Mouse (Mus musculus) CH12.LX (cell line): ENCODE measurements around the gene Lrrc4b. TPM values are rescaled to one million over a fixed set of nuclear protein-coding genes. Genes with fewer than 3 reads are reported as not detected.

ENCODE experiments used
- DNase-seq: peaks from one replicate; pipeline ENCODE4 v3.0.0-alpha.2; 2013; ENCODE audit errors: extremely low read depth
- H3K27ac ChIP-seq: 2 replicates; pipeline ENCODE4 v1.5.1; 2012; ENCODE audit warnings: low read depth, mild to moderate bottlenecking, control low read depth, moderate library complexity; ENCODE audit not compliant: insufficient read depth
- H3K27me3 ChIP-seq: replicated peaks from 2 replicates; pipeline ENCODE3; 2012; ENCODE audit warnings: inconsistent platforms
- H3K36me3 ChIP-seq, 2 experiments: replicated peaks in 1 of 2; 2 replicates each; pipeline versions ENCODE3 to v1.6.1; 2012; ENCODE audit warnings: inconsistent platforms in 1 of 2, low read length in 1 of 2, mild to moderate bottlenecking in 1 of 2, mixed read lengths in 1 of 2, moderate library complexity in 1 of 2; ENCODE audit not compliant: control insufficient read depth in 1 of 2, insufficient read depth in 1 of 2
- H3K4me1 ChIP-seq, 2 experiments: 2 replicates each; pipeline ENCODE4 v1.6.1; 2012; ENCODE audit warnings: inconsistent platforms in 1 of 2, moderate library complexity in 1 of 2; ENCODE audit not compliant: insufficient read depth in 2 of 2, control insufficient read depth in 1 of 2
- H3K4me2 ChIP-seq: 2 replicates; pipeline ENCODE4 v1.6.1; 2012; ENCODE audit warnings: low read depth, mild to moderate bottlenecking, control low read depth; ENCODE audit not compliant: poor library complexity, insufficient read depth, severe bottlenecking
- H3K4me3 ChIP-seq, 3 experiments: fragments of 150-350 bp in 1 of 3; sonication (generic) in 1 of 3; replicated peaks in 1 of 3; 2 replicates each; pipeline versions ENCODE3 to v1.5.1; 2011 to 2012; ENCODE audit warnings: low read depth in 2 of 3, low read length in 2 of 3, mild to moderate bottlenecking in 2 of 3, moderate library complexity in 2 of 3, control low read depth in 1 of 3, improper control_type of control experiment in 1 of 3, inconsistent platforms in 1 of 3, mixed read lengths in 1 of 3; ENCODE audit not compliant: poor library complexity in 1 of 3
- H3K79me2 ChIP-seq: replicated peaks from 2 replicates; pipeline ENCODE4 v1.6.1; 2012; ENCODE audit warnings: mild to moderate bottlenecking, moderate library complexity; ENCODE audit not compliant: control insufficient read depth, poor library complexity, insufficient read depth, severe bottlenecking; ENCODE audit errors: extremely low read depth
- H3K9ac ChIP-seq: 2 replicates; pipeline ENCODE4 v1.6.1; 2012; ENCODE audit warnings: low read depth, mild to moderate bottlenecking, control low read depth, moderate library complexity; ENCODE audit not compliant: insufficient read depth
- H3K9me3 ChIP-seq: replicated peaks from 2 replicates; pipeline ENCODE3; 2012; ENCODE audit warnings: low read length, inconsistent platforms, mixed read lengths
- CTCF ChIP-seq, 2 experiments: IDR thresholded peaks in 1 of 2; conservative IDR thresholded peaks in 1 of 2; 2 replicates each; pipeline ENCODE4 v1.5.1; 2011 to 2012; ENCODE audit warnings: low read depth in 2 of 2, low read length in 2 of 2, improper control_type of control experiment in 1 of 2, inconsistent platforms in 1 of 2, mild to moderate bottlenecking in 1 of 2, moderate library complexity in 1 of 2
- E2F4 ChIP-seq: IDR thresholded peaks from 2 replicates; pipeline ENCODE4 v1.6.1; 2011; ENCODE audit warnings: low read depth, low read length, improper control_type of control experiment; ENCODE audit not compliant: insufficient replicate concordance
- ELF1 ChIP-seq: IDR thresholded peaks from 2 replicates; pipeline ENCODE4 v1.6.1; 2014; ENCODE audit warnings: low read depth, mild to moderate bottlenecking, inconsistent platforms, low read length, improper control_type of control experiment
- EP300 ChIP-seq: IDR thresholded peaks from 2 replicates; pipeline ENCODE4 v1.6.1; 2011; ENCODE audit warnings: low read length, improper control_type of control experiment
- ETS1 ChIP-seq: conservative IDR thresholded peaks from 2 replicates; pipeline ENCODE4 v1.6.1; 2012; ENCODE audit warnings: low read depth, mild to moderate bottlenecking, inconsistent platforms, low read length, improper control_type of control experiment, moderate library complexity
- HCFC1 ChIP-seq: IDR thresholded peaks from 2 replicates; pipeline ENCODE4 v1.6.1; 2012; ENCODE audit warnings: low read depth, mild to moderate bottlenecking, inconsistent platforms, low read length, improper control_type of control experiment
- IRF4 ChIP-seq: IDR thresholded peaks from 2 replicates; pipeline ENCODE4 v1.6.1; 2014; ENCODE audit warnings: low read depth, mild to moderate bottlenecking, inconsistent platforms, low read length, improper control_type of control experiment
- KAT2A ChIP-seq: IDR thresholded peaks from 2 replicates; pipeline ENCODE4 v1.6.1; 2012; ENCODE audit warnings: low read length, improper control_type of control experiment, inconsistent platforms; ENCODE audit not compliant: insufficient replicate concordance
- MAFK ChIP-seq: IDR thresholded peaks from 2 replicates; pipeline ENCODE4 v1.6.1; 2011; ENCODE audit warnings: low read length, improper control_type of control experiment; ENCODE audit not compliant: insufficient replicate concordance
- MXI1 ChIP-seq: IDR thresholded peaks from 2 replicates; pipeline ENCODE4 v1.6.1; 2011; ENCODE audit warnings: mild to moderate bottlenecking, low read depth, low read length, improper control_type of control experiment
- MYC ChIP-seq: IDR thresholded peaks from 2 replicates; pipeline ENCODE4 v1.6.1; 2011; ENCODE audit warnings: low read depth, mild to moderate bottlenecking, improper control_type of control experiment, low read length
- NELFE ChIP-seq: IDR thresholded peaks from 2 replicates; pipeline ENCODE4 v1.6.1; 2011; ENCODE audit warnings: low read depth, low read length, improper control_type of control experiment
- PAX5 ChIP-seq: IDR thresholded peaks from 2 replicates; pipeline ENCODE4 v1.6.1; 2012; ENCODE audit warnings: low read length, inconsistent platforms, mixed read lengths
- POLR2A ChIP-seq: IDR thresholded peaks from 2 replicates; pipeline ENCODE4 v1.6.1; 2011; ENCODE audit warnings: low read depth, mild to moderate bottlenecking, improper control_type of control experiment, low read length
- POLR2AphosphoS2 ChIP-seq: IDR thresholded peaks from 2 replicates; pipeline ENCODE4 v1.6.1; 2011; ENCODE audit warnings: low read depth, low read length, improper control_type of control experiment
- TBP ChIP-seq: conservative IDR thresholded peaks from 2 replicates; pipeline ENCODE4 v1.6.1; 2011; ENCODE audit warnings: low read depth, low read length, improper control_type of control experiment
- ZC3H11A ChIP-seq: IDR thresholded peaks from 2 replicates; pipeline ENCODE4 v1.6.1; 2012; ENCODE audit warnings: low read depth, mild to moderate bottlenecking, inconsistent platforms, low read length, improper control_type of control experiment
- ZMIZ1 ChIP-seq: IDR thresholded peaks from 2 replicates; pipeline ENCODE4 v1.6.1; 2012; ENCODE audit warnings: low read depth, mild to moderate bottlenecking, inconsistent platforms, low read length, improper control_type of control experiment
- dilution Hi-C: fragments of 300-500 bp; cut with MboI; formaldehyde crosslinking; loops from 2 replicates; pipeline ENCODE4 v1.14.3; 2020; ENCODE audit warnings: low sequenced_read_pairs; ENCODE audit not compliant: extremely low pct_unique_long_range_greater_than_20kb, extremely low pct_ligation_motif_present
- in situ Hi-C: fragments of 300-500 bp; cut with MboI; formaldehyde crosslinking; loops from 3 replicates; pipeline ENCODE4 v1.14.3; 2019; ENCODE audit warnings: low sequenced_read_pairs, low pct_ligation_motif_present, low pct_unique_long_range_greater_than_20kb, mixed read lengths
- polyA plus RNA-seq: library from polyadenylated mRNA; unstranded; fragments of >175 nt; gene quantifications from 2 replicates; pipeline ENCODE4 v1.2.1, GENCODE M21; 2012; ENCODE audit warnings: low read depth; ENCODE audit not compliant: insufficient read length
- total RNA-seq, 2 experiments: library from RNA; depleted of rRNA; stranded (reverse); fragments of 300-350 nt in 1 of 2; fragments of >200 nt in 1 of 2; gene quantifications; 2 replicates each; pipeline ENCODE4 v1.2.3; 2012 to 2014

The Lrrc4b gene
- total and polyA plus RNA-seq, 3 experiments, result 0.04 TPM; not detected in 2

DNA sequence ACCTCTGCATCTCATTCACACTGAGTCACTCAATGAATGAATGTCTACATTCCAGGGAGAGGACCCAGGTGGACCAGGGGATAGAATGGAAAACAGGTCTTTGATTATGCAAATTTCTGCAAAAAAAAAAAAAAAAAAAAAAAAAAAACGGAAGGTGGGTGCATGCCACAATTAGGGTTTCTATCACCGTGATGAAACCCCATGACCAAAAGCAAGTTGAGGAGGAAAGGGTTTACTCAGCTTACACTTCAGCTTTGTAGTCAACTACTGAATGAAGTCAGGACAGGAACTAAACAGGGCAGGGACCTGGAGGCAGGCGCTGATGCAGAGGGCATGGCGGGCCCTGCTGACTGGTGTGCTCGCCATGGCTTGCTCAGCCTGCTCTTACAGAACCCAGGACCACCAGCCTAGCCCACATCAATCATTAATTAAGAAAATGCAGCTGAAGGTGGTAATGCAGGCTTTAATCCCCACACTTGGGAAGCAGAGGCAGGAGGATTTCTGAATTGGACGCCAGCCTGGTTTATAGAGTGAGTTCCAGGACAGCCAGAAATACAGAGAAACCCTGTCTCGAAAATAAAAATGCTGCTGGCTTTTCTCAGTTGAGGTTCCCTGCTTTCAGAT is 56.9 kb downstream of the Lrrc4b start:
- Histone ChIP-seq H3K27ac (no peak overlapping the region), H3K36me3 (peaks cover 9 to 46% of the 10 kb centered on the region in 2 experiments), H3K9ac (no peak overlapping the region), H3K79me2 (no peaks in the 10 kb centered on the region), H3K4me2 (no peak overlapping the region), H3K4me1 (no peaks in the 10 kb centered on the region), H3K27me3 (peaks cover 17% of the 10 kb centered on the region), H3K4me3 (no peak overlapping the region), H3K9me3 (no peaks in the 10 kb centered on the region)
- DNase-seq, result no peak
- dilution Hi-C loops, result no loop called here
- TF ChIP-seq IRF4 (no peak), MAFK (no peak), ETS1 (no peak), ZMIZ1 (no peak), MXI1 (no peak), POLR2AphosphoS2 (no peak), NELFE (no peak), ELF1 (no peak), PAX5 (no peak), TBP (no peak), EP300 (no peak), MYC (no peak), POLR2A (no peak), HCFC1 (no peak), KAT2A (no peak)
- TF ChIP-seq, all 38 proteins: peak for 0
- in situ Hi-C loops, result loop anchor here (10.0 kb wide), 1 partner anchor 101 kb away; the partner anchor contains the start of genes 1700008O03Rik and Syt3

DNA sequence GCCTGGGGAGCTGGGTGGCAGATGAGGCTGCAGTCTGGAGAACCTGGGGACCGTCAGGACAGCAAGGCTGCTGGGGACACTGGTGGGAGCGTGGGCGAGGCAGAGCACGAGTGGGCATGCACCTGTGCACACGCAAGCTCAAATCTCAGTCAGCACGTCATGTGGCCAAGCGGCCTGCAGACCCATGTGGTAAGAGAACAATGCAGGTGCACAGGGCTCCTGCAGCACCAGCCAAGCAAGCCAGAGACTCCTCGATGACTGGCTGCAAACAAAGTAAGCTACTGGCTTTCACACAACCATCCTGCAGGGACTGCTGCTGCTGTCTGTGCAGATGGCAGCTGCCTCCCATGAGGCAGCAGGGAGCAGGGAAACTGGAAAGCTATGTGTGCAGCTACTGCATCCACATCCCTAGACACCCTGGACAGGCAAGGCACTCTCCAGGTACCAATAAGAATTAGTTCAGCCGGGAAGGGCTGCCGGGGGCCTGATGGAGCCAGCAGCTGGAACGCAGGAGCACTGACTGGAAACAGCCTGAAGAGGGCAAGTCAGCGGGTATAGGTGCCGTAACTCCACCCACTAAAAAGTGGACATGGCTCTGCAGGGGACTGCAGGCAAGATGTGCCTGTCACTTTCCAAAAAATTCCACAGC is 58.2 kb downstream of the Lrrc4b start:
- Histone ChIP-seq H3K4me3 (no peak overlapping the region), H3K79me2 (no peaks in the 10 kb centered on the region), H3K36me3 (peaks cover 22 to 60% of the 10 kb centered on the region in 2 experiments), H3K27me3 (peaks cover 8% of the 10 kb centered on the region), H3K27ac (no peak overlapping the region), H3K4me2 (no peak overlapping the region), H3K9me3 (no peaks in the 10 kb centered on the region), H3K4me1 (no peaks in the 10 kb centered on the region), H3K9ac (no peak overlapping the region)
- no peak for DNase-seq
- in situ Hi-C loops, result loop anchor here (10.0 kb wide), 1 partner anchor 102 kb away; the partner anchor contains the start of genes 1700008O03Rik and Syt3
- TF ChIP-seq E2F4 (no peak), CTCF (conservative IDR thresholded peaks at IDR 0.05 in 1 of 2, IDR thresholded peaks at IDR 0.05 in 1 of 2; ENCODE audit: low read depth in 2 of 2, low read length in 2 of 2) (no peak), ETS1 (no peak), ZC3H11A (no peak)
- dilution Hi-C loops, result no loop called here
